Mouse (Mus musculus) testis, postnatal 14 days (tissue): ENCODE measurements at regions not wholly inside any gene's neighbourhood (a gene's known extent, or its start where the extent isn't known, plus 50 kb on each side); places are given as distances from the start of the nearest gene placed in this dataset.
"Not testable (repeated sequence)": the region's sequence is repeated elsewhere in the genome, so short reads cannot be mapped to it uniquely, and the experiment has no call there.

ENCODE experiments used
- DNase-seq: peaks from one replicate; pipeline ENCODE4 v3.0.0; 2021; ENCODE audit warnings: low spot score

- not testable (repeated sequence) for DNase-seq
Observed at GRCm38 (mm10) chr12:19875386-19875785, 78.9 kb upstream of the Gm21863 start.

GRCm38 (mm10) chr12:19876186-19876585 is 78.1 kb upstream of the Gm21863 start:
- no peak for DNase-seq

DNA sequence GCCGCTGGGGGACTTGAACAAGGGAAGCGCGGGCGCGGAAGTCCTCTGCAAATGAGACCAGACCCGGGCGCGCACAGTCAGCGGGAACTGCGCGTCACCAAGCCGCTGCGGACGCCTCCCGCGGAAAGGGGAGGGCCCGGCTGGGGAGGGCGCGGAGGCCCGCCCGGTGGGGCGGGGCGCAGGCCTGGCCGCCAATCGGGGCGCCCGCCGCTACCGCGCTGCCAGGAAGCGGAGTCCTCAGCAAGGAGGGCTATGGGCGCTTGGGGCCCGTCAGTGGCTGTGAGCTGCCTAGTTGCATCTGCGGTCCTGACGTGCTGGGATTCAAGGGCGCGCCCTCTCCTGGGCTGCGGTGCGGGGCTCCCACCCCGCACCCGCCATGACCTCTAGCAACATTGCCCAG is 71.9 kb upstream of the Gm21863 start:
- DNase-seq, result peak; percentile 28
